Mouse (Mus musculus) MEL (cell line): ENCODE measurements around the gene Rasgrp3. TPM values are rescaled to one million over a fixed set of nuclear protein-coding genes. Genes with fewer than 3 reads are reported as not detected.

ENCODE experiments used
- DNase-seq: peaks from one replicate; pipeline ENCODE4 v3.0.0; 2011; ENCODE audit warnings: low read depth, low spot score
- H3K27ac ChIP-seq: 2 replicates; pipeline ENCODE4 v1.5.1; 2012; ENCODE audit warnings: low read depth, mild to moderate bottlenecking, control low read depth, low read length, moderate library complexity; ENCODE audit not compliant: control insufficient read depth
- H3K27me3 ChIP-seq, 2 experiments: fragments of 150-350 bp in 1 of 2; sonication (generic) in 1 of 2; 2 replicates each; pipeline ENCODE4 v1.6.1; 2012; ENCODE audit warnings: low read length in 2 of 2, mild to moderate bottlenecking in 2 of 2, improper control_type of control experiment in 1 of 2, moderate library complexity in 1 of 2; ENCODE audit not compliant: insufficient read depth in 2 of 2, control insufficient read depth in 1 of 2
- H3K36me3 ChIP-seq, 2 experiments: 2 replicates each; pipeline ENCODE4 v1.6.1; 2012 to 2014; ENCODE audit warnings: low read length in 2 of 2, improper control_type of control experiment in 1 of 2, inconsistent platforms in 1 of 2, mild to moderate bottlenecking in 1 of 2; ENCODE audit not compliant: insufficient read depth in 2 of 2, control insufficient read depth in 1 of 2
- H3K4me1 ChIP-seq, 2 experiments: fragments of 150-350 bp in 1 of 2; sonication (generic) in 1 of 2; 2 replicates each; pipeline ENCODE4 v1.6.1; 2012; ENCODE audit warnings: low read length in 2 of 2, improper control_type of control experiment in 1 of 2, mild to moderate bottlenecking in 1 of 2; ENCODE audit not compliant: insufficient read depth in 2 of 2, control insufficient read depth in 1 of 2
- H3K4me3 ChIP-seq, 2 experiments: fragments of 150-350 bp in 1 of 2; sonication (generic) in 1 of 2; 2 replicates each; pipeline ENCODE4 v1.5.1; 2012; ENCODE audit warnings: low read depth in 2 of 2, low read length in 2 of 2, mild to moderate bottlenecking in 2 of 2, moderate library complexity in 2 of 2, control low read depth in 1 of 2, improper control_type of control experiment in 1 of 2; ENCODE audit not compliant: control insufficient read depth in 1 of 2, insufficient read depth in 1 of 2
- H3K79me2 ChIP-seq: 2 replicates; pipeline ENCODE4 v1.6.1; 2012; ENCODE audit warnings: mild to moderate bottlenecking, low read length, moderate library complexity; ENCODE audit not compliant: control insufficient read depth, poor library complexity, insufficient read depth
- H3K9ac ChIP-seq: 2 replicates; pipeline ENCODE4 v1.6.1; 2012; ENCODE audit warnings: low read depth, mild to moderate bottlenecking, control low read depth, low read length, moderate library complexity; ENCODE audit not compliant: control insufficient read depth, poor library complexity, severe bottlenecking
- H3K9me3 ChIP-seq: fragments of 150-350 bp; sonication (generic); replicated peaks from 2 replicates; pipeline ENCODE4 v1.6.1; 2012; ENCODE audit warnings: mild to moderate bottlenecking, low read length, improper control_type of control experiment, moderate library complexity; ENCODE audit not compliant: insufficient read depth
- BHLHE40 ChIP-seq: IDR thresholded peaks from 2 replicates; pipeline ENCODE4 v1.6.1; 2012; ENCODE audit warnings: low read depth, mild to moderate bottlenecking, inconsistent platforms, low read length, improper control_type of control experiment, borderline replicate concordance
- CHD2 ChIP-seq: IDR thresholded peaks from 2 replicates; pipeline ENCODE4 v1.6.1; 2011; ENCODE audit warnings: low read length, improper control_type of control experiment
- CTCF ChIP-seq, 3 experiments: IDR thresholded peaks in 2 of 3; conservative IDR thresholded peaks in 1 of 3; 2 replicates each; pipeline ENCODE4 v1.5.1; 2011 to 2012; ENCODE audit warnings: low read length in 3 of 3, low read depth in 2 of 3, mild to moderate bottlenecking in 2 of 3, improper control_type of control experiment in 1 of 3, inconsistent platforms in 1 of 3, mixed read lengths in 1 of 3, moderate library complexity in 1 of 3; ENCODE audit not compliant: control insufficient read depth in 1 of 3, insufficient read depth in 1 of 3, poor library complexity in 1 of 3, severe bottlenecking in 1 of 3
- E2F4 ChIP-seq: IDR thresholded peaks from 2 replicates; pipeline ENCODE4 v1.6.1; 2011; ENCODE audit warnings: low read depth, low read length, improper control_type of control experiment, borderline replicate concordance
- ELF1 ChIP-seq: IDR thresholded peaks from 2 replicates; pipeline ENCODE4 v1.6.1; 2014; ENCODE audit warnings: low read depth, mild to moderate bottlenecking, inconsistent platforms, low read length, improper control_type of control experiment, moderate library complexity
- GABPA ChIP-seq: IDR thresholded peaks from 2 replicates; pipeline ENCODE4 v1.6.1; 2012; ENCODE audit warnings: low read depth, mild to moderate bottlenecking, inconsistent platforms, low read length, improper control_type of control experiment, moderate library complexity
- GATA1 ChIP-seq: IDR thresholded peaks from 2 replicates; pipeline ENCODE4 v1.6.1; 2011; ENCODE audit warnings: low read depth, low read length, improper control_type of control experiment
- MAFK ChIP-seq: IDR thresholded peaks from 2 replicates; pipeline ENCODE4 v1.6.1; 2011; ENCODE audit warnings: low read depth, mild to moderate bottlenecking, low read length, improper control_type of control experiment, borderline replicate concordance
- MXI1 ChIP-seq: IDR thresholded peaks from 2 replicates; pipeline ENCODE4 v1.6.1; 2011; ENCODE audit warnings: mild to moderate bottlenecking, low read depth, low read length, improper control_type of control experiment
- MYC ChIP-seq: IDR thresholded peaks from 2 replicates; pipeline ENCODE4 v1.6.1; 2011; ENCODE audit warnings: low read depth, mild to moderate bottlenecking, low read length, improper control_type of control experiment, moderate library complexity
- NRF1 ChIP-seq: IDR thresholded peaks from 2 replicates; pipeline ENCODE4 v1.6.1; 2014; ENCODE audit warnings: low read depth, mild to moderate bottlenecking, inconsistent platforms, low read length, improper control_type of control experiment, moderate library complexity; ENCODE audit not compliant: poor library complexity, insufficient read depth, severe bottlenecking
- POLR2A ChIP-seq, 2 experiments: IDR thresholded peaks; 2 replicates each; pipeline ENCODE4 v1.6.1; 2011 to 2012; ENCODE audit warnings: low read length in 2 of 2, mild to moderate bottlenecking in 2 of 2, control low read depth in 1 of 2, improper control_type of control experiment in 1 of 2, low read depth in 1 of 2, moderate library complexity in 1 of 2; ENCODE audit not compliant: control insufficient read depth in 1 of 2, insufficient read depth in 1 of 2, poor library complexity in 1 of 2
- POLR2AphosphoS2 ChIP-seq: IDR thresholded peaks from 2 replicates; pipeline ENCODE4 v1.6.1; 2011; ENCODE audit warnings: low read length, improper control_type of control experiment
- RCOR1 ChIP-seq: IDR thresholded peaks from 2 replicates; pipeline ENCODE4 v1.6.1; 2012; ENCODE audit warnings: low read depth, mild to moderate bottlenecking, inconsistent platforms, low read length, improper control_type of control experiment
- SIN3A ChIP-seq: IDR thresholded peaks from 2 replicates; pipeline ENCODE4 v1.6.1; 2012; ENCODE audit warnings: low read length, improper control_type of control experiment, inconsistent platforms
- SMC3 ChIP-seq: IDR thresholded peaks from 2 replicates; pipeline ENCODE4 v1.6.1; 2011; ENCODE audit warnings: low read depth, low read length, improper control_type of control experiment
- TBP ChIP-seq: IDR thresholded peaks from 2 replicates; pipeline ENCODE4 v1.8.0; 2011; ENCODE audit warnings: low read depth, low read length, improper control_type of control experiment
- USF1 ChIP-seq: IDR thresholded peaks from 2 replicates; pipeline ENCODE4 v1.6.1; 2014; ENCODE audit warnings: low read depth, mild to moderate bottlenecking, inconsistent platforms, low read length, improper control_type of control experiment, moderate library complexity
- ZC3H11A ChIP-seq: IDR thresholded peaks from 2 replicates; pipeline ENCODE4 v1.6.1; 2012; ENCODE audit warnings: low read depth, mild to moderate bottlenecking, inconsistent platforms, low read length, improper control_type of control experiment
- ZKSCAN1 ChIP-seq: IDR thresholded peaks from 2 replicates; pipeline ENCODE4 v1.6.1; 2012; ENCODE audit warnings: low read depth, mild to moderate bottlenecking, inconsistent platforms, low read length, improper control_type of control experiment, moderate library complexity
- ZMIZ1 ChIP-seq: IDR thresholded peaks from 2 replicates; pipeline ENCODE4 v1.6.1; 2012; ENCODE audit warnings: low read depth, mild to moderate bottlenecking, inconsistent platforms, low read length, improper control_type of control experiment, moderate library complexity
- polyA plus RNA-seq, 2 experiments: library from polyadenylated mRNA; stranded (reverse) in 1 of 2; unstranded in 1 of 2; fragments of >175 nt in 1 of 2; fragments of >200 nt in 1 of 2; gene quantifications; 2 replicates each; pipeline versions ENCODE4 v1.2.1 to v1.2.4; 2012; ENCODE audit warnings: low replicate concordance in 2 of 2, low read depth in 1 of 2; ENCODE audit not compliant: insufficient read length in 2 of 2, insufficient read depth in 1 of 2, missing spikeins in 1 of 2
- total RNA-seq: library from RNA; depleted of rRNA; stranded (reverse); fragments of 300-350 nt; gene quantifications from 2 replicates; pipeline ENCODE4 v1.2.3, GENCODE M21; 2012

The Rasgrp3 gene
- total and polyA plus RNA-seq, 3 experiments = not detected

- Histone ChIP-seq H3K36me3 (no peaks in the 10 kb centered on the region), H3K27me3 (no peaks in the 10 kb centered on the region)
- TF ChIP-seq ZMIZ1 (no peak), POLR2A (IDR thresholded peaks at IDR 0.05; ENCODE audit: control insufficient read depth in 1 of 2, insufficient read depth in 1 of 2, low read depth in 1 of 2, low read length in 2 of 2, poor library complexity in 1 of 2) (no peak), USF1 (no peak), GABPA (no peak), CTCF (IDR thresholded peaks at IDR 0.05 in 2 of 3, conservative IDR thresholded peaks at IDR 0.05 in 1 of 3; ENCODE audit: control insufficient read depth in 1 of 3, insufficient read depth in 1 of 3, low read depth in 2 of 3, low read length in 3 of 3, poor library complexity in 1 of 3, severe bottlenecking in 1 of 3) (no peak)
- TF ChIP-seq, all 39 proteins: peak for 0
- Histone ChIP-seq H3K4me1 (no peaks in the 10 kb centered on the region), H3K79me2 (no peaks in the 10 kb centered on the region), H3K9ac (no peak overlapping the region), H3K9me3 (no peaks in the 10 kb centered on the region), H3K27ac (no peak overlapping the region), H3K4me3 (no peak overlapping the region)
- DNase-seq = no peak
Measured at GRCm38 (mm10) chr17:75437239-75437750, 1.6 kb downstream of the Rasgrp3 start.

GRCm38 (mm10) chr17:75438162-75438561 is 2.5 kb downstream of the Rasgrp3 start:
- Histone ChIP-seq H3K9ac (no peak overlapping the region), H3K79me2 (no peaks in the 10 kb centered on the region), H3K4me1 (no peaks in the 10 kb centered on the region), H3K9me3 (no peaks in the 10 kb centered on the region), H3K4me3 (no peak overlapping the region), H3K36me3 (no peaks in the 10 kb centered on the region), H3K27ac (no peak overlapping the region), H3K27me3 (no peaks in the 10 kb centered on the region)
- DNase-seq = no peak
- TF ChIP-seq SMC3 (no peak), GATA1 (no peak), ELF1 (no peak), TBP (no peak), CHD2 (no peak), E2F4 (no peak), SIN3A (no peak), POLR2A (IDR thresholded peaks at IDR 0.05; ENCODE audit: control insufficient read depth in 1 of 2, insufficient read depth in 1 of 2, low read depth in 1 of 2, low read length in 2 of 2, poor library complexity in 1 of 2) (no peak), BHLHE40 (no peak), CTCF (IDR thresholded peaks at IDR 0.05 in 2 of 3, conservative IDR thresholded peaks at IDR 0.05 in 1 of 3; ENCODE audit: control insufficient read depth in 1 of 3, insufficient read depth in 1 of 3, low read depth in 2 of 3, low read length in 3 of 3, poor library complexity in 1 of 3, severe bottlenecking in 1 of 3) (no peak), ZKSCAN1 (no peak), MXI1 (no peak), MAFK (no peak), POLR2AphosphoS2 (no peak), MYC (no peak), RCOR1 (no peak), NRF1 (no peak), ZC3H11A (no peak)
